Mouse (Mus musculus): ENCODE results near the gene Nr1h4.

Gene Nr1h4

DNA sequence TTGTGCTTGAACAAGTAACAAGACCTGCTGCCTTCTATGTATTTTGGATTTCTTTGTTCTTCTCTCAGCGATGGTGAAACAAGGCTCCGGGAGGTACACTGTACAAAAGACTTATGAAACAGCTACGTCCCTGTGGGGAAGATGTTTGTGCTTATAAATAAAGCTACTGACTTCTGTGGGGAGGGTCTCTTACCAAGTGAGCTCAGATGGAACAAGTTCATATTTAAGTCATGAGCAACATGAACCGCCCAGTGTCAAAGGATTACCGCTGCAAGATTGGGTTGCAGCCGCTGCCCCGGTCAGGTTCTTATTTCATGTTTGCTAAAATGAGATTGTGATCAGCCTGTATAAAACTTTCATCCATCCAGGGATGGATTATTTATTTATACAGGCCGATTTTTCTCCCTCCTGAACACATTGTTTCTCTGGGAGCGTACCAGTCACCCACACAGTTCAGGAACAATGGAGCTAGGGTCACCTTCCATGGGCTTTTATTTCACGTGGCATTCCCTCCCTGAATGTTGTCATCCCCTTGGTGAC is 51.2 kb downstream of the Nr1h4 start:
- DNase-seq (ENCODE audit: low read depth, low spot score) = no peak

DNA sequence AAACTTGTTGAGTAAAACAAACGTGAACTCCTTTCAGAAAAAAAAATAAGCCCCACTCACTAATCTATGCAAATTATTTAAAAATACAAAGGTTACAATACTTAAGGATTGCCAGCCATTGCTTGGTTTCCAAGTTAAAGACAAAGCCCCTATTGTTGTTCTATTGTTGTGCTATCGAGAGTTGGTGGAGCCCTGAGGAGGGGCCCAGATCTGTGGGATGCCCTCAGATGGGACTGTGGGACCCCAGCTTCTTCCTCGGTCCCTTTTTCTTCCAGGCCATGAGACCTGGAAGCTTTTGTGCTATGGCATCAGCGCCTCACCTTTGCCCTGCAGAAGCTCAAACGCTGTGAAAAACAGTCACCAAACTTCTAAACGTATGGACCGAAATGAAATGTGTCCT is 51.7 kb downstream of the Nr1h4 start:
- no peak for DNase-seq (ENCODE audit: low read depth, low spot score)

DNA sequence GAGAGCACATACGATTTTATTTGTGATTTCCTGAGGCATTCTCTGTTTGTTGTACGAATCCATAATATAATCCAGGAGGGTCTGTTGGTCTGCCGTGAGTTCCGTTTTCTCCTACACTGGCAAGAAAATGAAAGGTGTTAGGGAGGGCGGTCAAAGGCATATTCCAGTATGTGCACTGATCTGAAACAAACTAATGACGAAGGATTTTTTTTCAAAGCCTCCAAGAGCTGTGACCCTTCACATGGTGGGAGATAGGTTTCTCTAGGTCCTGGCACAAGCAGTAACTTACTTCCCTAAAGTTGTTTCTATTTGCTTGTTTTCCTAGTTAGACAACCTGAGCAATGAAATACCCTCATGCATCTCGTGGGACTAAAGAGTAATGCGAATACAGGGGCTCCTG is 54.6 kb downstream of the Nr1h4 start:
- DNase-seq (ENCODE audit: low read depth, low spot score) = no peak

DNA sequence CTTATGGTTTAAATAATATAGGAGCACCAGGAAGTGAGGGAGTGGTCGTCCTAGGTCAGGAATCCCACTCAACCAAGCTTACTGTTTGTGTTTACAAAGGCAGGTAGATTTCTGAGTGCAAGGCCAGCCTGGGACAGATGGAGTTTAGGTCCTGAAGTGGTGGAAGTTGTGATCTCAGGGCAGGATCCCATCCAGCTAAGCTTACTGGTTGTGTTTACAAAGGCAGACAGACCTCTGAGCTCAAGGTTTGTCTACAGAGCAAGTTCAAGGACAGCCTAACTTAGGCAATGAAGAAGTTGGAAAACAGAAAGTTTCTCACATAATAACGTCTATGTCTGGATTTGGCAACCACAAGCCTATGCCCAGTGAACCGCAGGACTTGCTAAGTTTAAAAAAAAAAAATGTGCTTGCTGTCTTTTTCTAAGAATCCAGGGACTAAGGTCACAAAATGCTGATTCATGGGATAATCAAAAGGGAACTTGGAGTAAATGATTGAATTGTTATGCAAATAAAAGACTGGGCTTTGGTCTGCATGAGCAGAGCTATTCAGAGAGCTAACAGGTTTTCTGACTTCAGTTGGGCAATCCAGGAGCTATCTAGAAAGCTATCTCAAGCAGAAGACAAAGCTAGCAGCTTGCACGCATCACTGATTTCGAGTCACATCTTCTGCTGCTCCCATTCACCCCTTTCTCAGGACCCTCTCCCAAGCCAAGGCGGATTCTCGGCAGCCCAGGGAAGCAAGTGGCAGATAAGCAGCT is 62.6 kb downstream of the Nr1h4 start:
- no peak for DNase-seq (ENCODE audit: low read depth, low spot score)

DNA sequence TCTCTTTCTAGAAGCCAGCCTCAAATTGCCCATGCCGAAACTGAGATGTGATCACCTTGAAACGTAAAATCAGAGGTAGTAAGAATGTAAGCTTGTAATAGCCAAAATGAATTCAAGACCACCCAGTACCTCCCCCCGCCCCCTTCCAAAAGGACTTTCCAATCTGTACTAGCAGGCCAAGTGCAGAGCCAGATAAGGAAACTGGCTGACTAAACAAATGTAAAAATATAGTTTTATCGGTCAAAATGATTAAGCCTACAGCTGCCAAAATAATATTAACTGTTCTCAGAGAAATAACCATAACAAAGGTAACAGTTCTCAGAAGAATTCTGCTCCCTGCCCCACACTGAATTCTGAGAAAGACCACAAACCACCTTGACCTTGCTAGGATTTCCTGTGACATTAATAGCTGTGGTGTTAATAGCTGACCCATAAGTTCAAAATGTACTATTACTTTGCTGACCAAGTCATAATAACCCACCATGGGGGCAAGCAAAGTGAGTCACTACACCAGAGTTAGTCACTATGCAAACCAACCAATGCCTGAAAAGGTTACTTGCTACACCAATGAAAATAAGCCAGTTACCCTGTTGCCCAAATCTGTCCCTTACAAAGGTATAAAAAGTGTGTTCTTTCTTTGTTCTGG is 68.5 kb downstream of the Nr1h4 start:
- no peak for DNase-seq (ENCODE audit: low read depth, low spot score)

DNA sequence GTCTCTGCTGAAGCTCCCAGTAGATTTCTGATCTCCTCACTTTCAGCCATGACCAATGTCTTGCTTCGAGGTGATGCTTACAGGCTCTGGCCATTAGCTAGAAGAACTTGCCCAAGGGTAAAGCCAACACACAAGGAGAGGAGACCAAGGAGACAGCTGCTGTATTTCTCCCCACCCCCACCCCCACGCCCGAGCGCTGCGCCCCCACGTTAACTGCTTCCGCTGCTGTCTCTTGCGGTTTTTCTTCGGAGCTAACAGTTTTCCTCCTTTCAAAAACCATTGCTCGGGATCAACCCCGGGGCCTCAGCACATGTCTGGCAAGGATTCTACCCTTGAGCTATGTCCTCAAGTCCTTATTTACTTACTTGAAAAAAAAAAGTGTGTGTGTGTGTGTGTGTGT is 70.5 kb downstream of the Nr1h4 start:
- no peak for DNase-seq (ENCODE audit: low read depth, low spot score)

DNA sequence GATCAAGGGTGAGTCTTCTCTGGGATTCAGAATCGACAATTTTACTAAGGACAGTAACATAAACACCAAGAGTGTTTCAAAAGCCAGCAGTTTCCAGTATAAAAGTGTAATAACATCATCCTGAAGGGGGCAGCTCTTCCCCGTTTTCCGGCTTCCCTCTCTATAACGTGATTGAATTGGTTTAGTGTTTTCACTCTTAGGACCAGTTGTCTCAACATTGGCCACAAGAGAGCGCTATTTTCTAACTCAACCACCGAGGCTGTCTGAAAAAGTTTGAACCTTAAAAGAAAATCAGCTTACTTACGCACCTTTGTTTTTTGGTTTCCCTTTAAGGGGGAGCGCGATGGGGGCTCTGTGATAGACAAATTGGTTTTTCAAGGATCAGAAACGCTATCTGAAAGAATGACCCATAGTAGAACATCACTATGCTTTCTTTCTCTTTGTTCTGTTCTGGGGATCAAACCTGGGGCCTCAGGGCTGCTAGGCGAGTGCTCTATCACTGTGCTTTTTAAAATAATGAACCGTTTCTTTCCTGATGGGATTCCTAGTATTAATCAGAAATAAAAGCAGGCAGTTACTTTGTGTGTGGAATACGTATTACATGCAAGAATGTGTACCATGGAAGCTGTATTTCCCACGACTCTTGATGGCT is 71.4 kb downstream of the Nr1h4 start:
- peak; percentile 92 for DNase-seq (ENCODE audit: low read depth, low spot score)

DNA sequence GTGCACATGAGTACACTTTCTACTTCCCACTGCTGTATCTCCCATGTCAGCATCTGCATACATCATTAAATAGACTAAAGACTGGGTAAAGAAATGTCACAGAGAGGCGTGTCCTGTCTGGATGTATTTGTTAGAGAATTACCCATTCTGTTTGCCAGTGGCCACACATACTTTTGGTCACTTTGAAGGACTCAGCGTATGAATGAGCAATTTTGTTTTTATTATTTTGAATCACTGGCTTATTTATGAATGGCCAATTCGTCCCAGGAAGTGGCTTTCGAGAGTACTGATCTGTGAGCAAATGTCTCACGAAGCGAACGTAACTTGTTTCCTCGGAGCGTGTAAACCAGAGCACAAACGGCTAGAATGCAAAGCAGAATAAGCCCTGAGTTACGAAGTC is 72.4 kb downstream of the Nr1h4 start:
- no peak for DNase-seq (ENCODE audit: low read depth, low spot score)

DNA sequence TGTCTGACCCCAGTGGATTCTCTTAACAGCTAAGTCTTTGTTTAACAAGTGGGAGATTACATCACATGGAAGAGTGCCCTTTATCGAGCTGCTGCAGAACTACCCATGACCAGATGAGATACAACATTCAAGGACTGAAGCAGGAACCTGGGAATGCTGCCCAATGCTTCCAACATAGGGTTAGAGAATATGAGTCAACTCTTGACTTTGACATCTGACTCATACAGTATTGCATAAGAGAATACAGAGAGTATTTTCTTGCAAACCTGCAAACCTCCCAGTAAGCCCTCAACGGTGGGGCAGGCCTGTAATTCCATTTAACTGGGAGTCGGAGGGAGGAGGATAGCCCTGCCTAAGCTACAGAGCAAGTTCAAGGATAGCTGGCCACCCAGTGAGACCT is 74.6 kb downstream of the Nr1h4 start:
- DNase-seq (ENCODE audit: low read depth, low spot score) = no peak

DNA sequence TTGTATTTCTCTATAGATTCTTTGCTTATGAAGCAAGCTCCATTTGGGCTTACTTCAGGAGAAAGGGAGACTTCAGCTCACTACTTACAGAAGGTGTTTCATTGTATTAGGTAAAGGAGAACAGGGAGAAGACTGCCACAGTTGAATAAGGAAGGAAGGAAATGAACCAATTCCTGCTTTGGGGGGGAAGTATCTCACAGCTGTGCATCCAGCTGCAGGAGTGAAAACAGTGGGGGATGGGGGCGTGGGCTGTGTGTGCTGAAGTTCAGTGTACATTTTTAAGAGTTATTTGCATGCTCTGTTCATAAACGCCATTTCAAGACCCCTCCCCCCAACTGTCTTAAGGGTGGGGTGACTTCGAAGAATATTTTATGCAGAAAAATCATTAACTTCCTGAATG is 79.6 kb downstream of the Nr1h4 start:
- DNase-seq (ENCODE audit: low read depth, low spot score) = no peak

DNA sequence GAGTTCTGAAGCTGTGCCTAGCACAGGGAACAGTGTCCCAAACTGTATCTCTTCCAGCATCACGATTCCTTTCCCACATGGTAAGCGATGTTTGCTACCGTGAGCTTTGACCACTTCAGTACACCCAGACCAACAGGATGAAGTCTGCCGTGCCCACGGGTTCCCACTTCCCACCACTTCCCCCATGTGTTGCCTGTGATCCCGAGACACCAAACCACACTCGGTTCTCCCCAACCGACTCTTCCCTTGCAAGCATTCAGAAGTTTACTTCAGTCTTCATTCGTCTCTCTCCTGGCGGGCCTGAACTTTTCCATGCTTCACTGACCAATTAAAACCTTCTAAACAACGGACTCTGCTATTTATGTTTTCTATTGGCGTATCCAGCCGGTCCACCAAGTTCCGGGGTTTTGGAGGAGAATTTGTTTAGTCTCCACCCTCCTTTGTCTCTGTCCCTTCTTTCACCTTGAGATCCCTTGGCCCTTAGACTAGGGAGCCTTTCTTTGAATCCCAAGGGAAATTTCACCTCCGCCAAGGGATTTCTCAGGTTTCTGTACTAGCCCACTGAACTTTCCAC is 80.2 kb downstream of the Nr1h4 start:
- no peak for DNase-seq (ENCODE audit: low read depth, low spot score)

DNA sequence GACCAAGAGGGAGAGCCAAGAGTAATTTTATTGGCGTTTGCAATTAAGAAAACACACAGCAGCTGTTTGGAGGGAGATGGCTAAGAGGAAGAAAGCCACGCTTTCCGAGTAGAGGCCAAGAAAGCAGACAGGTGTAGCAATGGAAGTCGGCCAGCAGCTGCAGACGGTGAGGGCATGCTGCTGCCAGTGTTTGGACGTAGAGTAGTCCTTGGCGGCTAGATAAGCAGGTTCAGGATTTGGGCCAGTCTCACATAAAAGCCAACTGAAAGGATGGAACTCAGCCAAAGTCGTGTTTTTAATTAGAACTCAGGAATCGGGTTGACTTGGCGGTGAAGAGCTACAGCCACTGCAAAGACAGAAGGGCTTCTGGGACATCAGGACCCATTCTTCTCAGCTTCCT is 83.0 kb downstream of the Nr1h4 start:
- no peak for DNase-seq (ENCODE audit: low read depth, low spot score)

DNA sequence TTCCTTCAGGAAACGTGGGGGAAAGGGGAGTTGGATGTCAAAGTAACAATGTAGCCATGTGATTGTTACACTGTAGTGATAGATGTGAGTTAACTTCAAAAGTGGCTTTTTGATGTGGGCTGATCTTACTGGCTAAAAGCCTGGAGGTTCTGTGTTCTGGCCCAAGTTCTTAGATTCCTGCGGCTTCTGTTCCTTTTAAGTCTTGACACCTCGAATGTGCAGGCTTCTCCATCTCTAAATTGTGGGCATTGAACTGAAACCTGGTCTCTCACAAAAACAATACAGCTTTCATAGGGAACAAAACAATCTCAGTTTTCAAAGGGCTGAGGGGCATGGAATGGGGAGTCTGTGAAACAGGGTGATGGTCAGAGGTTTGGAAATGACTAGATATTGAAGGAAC is 89.0 kb downstream of the Nr1h4 start:
- DNase-seq (ENCODE audit: low read depth, low spot score) = no peak

DNA sequence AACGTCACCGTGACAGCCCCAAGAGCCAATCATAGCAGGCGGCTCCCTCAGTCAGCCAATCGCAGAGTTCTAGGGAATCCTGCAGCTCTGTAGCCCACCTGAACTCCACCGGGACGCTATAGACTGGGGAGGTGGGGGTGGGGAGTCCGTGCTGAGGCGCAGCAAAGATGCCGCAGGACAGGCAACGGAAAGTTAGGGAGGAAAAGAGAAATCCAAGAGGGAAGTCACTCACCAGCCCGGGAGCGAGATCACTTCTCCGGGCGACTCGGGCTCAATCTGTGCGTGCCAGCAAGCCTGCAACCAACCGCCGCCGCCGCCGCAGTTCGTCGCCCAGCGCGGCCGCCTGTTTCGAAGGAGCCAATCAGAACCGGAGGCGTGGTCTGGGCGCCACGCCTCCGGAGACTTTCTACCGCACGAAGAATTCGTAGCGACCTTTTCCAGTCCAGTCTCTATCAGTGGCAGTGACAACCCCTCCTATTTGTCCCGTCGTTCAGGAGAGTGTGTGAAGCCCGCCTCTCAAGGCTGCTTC is 89.7 kb downstream of the Nr1h4 start, which contains the start of gene Gas2l3:
Gene Gas2l3 (minus strand): TSS at position 345 of the 529 bp plus-strand sequence.
- DNase-seq (ENCODE audit: low read depth, low spot score) = peak; percentile 85

DNA sequence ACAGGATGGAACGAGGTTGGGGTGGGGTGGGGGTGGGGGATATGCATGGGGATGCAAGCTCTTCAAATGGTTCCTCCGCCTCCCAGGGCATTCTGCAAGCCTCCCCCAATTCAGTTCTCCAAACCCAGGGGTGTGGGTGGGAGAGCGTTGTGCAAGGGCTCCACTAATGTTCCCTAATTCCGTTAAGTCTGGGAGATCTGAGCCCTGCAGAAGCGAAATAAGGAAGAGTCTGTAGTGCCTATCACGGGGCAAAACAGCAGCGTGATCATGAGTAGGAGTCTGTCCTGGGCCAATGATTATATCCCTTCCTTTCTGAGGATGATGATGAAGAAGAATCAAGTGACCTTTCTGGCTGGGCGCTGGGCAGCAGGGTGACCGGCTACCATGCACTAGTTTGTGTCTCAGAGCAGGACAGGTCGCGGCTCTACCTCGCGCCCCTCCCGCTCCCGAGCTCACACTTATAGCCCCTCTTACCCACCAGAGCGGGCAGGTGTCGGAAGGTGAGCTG is 90.2 kb downstream of the Nr1h4 start:
- no peak for DNase-seq (ENCODE audit: low read depth, low spot score)

DNA sequence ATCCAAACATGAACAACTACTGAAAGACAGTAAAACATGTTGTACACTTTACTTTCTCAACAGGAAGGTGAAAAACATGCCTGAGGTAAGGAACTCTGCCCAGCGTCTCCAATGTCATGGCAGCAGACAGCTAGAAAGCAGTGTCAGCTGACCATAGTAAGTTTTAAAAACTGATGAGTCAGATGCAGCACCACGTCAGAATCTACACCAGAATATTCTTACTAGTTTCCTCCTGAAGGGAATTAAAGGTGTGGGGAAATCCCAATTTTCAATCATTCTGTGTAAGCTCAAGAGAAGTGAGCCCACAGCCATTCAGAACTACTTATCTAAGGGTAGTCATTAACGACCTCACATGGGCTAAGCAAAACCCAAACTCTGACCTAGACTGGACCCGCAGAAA is 90.7 kb downstream of the Nr1h4 start:
- no peak for DNase-seq (ENCODE audit: low read depth, low spot score)

DNA sequence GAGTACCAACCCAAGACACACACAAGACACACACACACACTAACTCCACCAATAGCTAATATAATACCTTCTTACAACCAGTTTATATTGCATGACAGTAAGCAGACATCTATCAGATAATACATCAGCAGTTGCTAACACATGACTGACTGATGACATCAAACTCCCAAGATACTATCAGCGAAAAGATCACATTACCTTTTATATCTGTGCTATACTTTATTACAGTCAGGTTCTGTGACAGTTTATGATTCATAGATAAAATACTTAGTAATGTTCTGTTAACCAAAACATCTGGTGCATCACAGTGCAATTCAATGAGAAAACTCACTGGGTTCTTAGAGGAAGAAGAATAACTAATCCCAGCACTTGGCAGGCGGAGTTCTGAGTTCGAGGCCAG is 91.4 kb downstream of the Nr1h4 start:
- no peak for DNase-seq (ENCODE audit: low read depth, low spot score)

DNA sequence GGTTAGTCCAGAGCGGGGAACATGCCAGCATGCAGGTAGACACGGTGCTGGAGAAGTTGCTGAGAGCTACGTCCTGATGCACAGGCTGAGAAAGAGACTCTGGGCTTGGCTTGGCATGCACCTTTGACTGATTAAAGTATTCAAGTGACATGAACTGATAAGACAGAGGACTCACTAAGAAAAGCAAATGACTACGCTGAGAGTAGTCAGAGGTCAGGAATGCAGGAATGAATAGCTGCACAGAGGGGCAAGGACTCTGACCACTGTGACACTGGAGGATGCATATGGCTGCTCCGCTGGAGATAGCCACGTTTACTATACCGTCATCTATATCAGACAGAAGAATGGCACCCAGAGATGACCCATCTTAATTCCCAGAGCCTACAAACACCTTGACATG is 94.0 kb downstream of the Nr1h4 start:
- no peak for DNase-seq (ENCODE audit: low read depth, low spot score)

DNA sequence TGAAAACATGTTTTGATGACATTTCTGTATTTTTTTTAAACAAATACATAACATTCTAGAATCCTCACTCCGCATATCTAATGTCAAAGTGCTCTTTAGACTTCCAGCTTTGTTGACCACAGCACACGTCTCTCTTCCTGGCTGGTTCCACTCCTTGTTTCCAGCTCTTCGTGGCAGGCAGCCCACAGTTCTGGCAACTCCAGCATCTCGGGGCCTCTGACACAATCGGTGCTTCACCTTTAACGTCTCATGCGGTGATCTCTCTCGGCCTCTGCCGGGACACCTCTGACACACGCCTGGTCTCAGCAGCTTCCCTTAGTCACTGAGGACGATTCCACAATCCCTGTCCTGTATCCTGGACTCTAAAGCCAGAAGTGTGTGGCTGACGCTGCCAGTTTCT is 95.4 kb downstream of the Nr1h4 start:
- no peak for DNase-seq (ENCODE audit: low read depth, low spot score)

DNA sequence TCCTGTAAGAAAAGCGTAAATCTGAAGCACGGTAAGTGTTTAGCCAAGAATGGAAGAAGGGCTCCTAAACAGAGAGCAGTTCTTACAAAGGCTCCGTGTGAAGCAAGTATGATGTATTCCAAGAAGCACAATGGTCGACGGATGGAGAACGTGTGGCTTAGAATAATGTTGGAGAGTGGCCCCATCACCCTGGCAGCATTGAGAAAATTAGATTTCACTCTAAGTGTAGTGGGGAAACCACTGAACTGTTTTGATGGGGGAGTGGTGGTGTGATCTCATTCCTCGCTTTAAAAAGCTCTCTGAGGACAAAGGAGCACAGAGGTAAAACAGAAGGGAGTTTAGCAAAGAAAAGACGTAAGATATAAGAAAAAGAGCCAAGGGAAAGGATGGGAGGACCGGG is 95.9 kb downstream of the Nr1h4 start:
- no peak for DNase-seq (ENCODE audit: low read depth, low spot score)

DNA sequence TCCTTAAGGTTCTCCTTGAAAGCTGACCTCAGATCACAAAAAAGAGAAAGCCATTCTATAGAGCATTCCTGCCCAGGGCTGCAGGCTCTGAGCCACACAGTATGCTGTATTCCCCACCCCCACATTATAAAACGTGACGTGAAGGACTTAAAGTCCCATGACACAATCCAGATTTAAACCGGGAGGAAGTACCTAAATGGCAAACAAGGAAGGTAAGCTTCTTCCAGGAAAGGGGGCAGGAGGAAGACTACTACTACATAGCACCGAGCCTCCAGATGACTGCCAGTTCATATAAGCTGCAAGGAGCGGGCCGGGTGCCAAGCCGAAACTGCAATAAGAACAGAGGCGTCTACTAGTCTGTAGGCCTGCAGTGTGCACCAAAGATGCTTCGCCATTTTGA is 97.5 kb downstream of the Nr1h4 start:
- DNase-seq (ENCODE audit: low read depth, low spot score) = no peak

DNA sequence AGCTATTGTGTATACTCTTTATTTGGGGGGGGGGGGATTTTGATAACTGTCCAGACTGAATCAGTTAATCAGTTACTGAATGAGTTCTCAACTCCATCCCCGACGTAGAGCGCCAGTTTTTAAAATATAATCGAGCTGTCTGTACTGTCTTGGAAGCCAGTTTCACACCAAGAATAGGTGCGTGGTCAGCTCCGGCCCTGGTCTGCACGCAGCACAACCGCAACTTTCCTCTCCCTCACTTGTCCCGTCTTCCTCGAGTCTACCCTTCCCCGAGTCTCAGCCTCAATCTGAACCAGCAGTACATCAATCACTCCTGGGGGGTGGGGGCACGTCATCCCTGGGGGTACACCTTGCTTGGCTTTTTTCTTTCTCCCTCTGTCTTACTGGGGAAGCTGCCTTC is 98.0 kb downstream of the Nr1h4 start:
- DNase-seq (ENCODE audit: low read depth, low spot score) = no peak
